Mouse (Mus musculus) spleen, postnatal 10 days (tissue): ENCODE measurements at regions not wholly inside any gene's neighbourhood (a gene's known extent, or its start where the extent isn't known, plus 50 kb on each side); places are given as distances from the start of the nearest gene placed in this dataset.

ENCODE experiments used
- DNase-seq, 2 experiments: peaks; one replicate each; pipeline ENCODE4 v3.0.0; 2021 to 2022; ENCODE audit warnings: low spot score in 2 of 2

DNA sequence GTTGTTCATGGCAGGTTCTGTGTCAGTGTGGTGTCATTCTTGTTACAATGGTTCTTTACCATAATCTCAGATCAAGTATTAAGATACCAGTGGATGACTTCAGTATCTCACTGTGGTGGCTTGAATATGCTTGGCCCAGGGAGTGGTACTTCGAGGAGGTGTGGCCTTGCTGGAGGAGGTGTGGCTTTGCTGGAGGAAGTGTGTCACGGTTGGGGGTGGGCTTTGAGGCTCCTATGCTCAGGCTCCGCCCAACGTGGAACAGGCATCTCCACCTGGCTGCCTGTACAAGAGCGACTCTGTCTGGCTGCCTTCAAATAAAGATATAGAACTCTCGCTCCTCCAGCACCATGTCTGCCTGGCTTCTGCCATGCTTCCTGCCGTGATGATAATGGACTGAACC is 63.6 kb downstream of the Cd2 start:
- DNase-seq: no peak

- peak in 1 of 2 experiments; percentile 41 for DNase-seq
Observed at GRCm38 (mm10) chr3:101219897-101220296, 67.8 kb downstream of the Cd2 start.

DNA sequence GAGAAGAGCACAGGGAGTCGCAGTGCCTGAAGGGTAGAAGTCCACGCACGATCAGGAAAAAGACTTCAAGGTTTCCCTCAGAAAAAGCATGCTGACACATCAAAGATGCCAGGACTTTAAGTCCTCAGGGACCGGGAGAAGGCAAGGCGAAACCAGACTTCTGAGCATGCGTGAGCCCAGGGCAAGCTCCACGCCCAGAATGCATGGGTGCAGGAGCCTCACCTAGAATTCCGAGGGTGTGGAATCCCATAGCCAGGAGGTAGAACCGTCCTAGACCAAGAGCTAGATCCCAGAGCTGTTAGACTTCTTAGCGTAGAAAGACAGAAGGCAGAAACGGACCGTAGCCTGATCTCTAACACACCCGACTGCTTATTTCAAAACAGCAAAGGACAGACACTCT is 71.0 kb downstream of the Cd2 start:
- DNase-seq: no peak

GRCm38 (mm10) chr3:101213212-101213562 is 74.6 kb downstream of the Cd2 start:
- DNase-seq: no peak

- no peak for DNase-seq
Observed at GRCm38 (mm10) chr3:101212403-101213211, 75.1 kb downstream of the Cd2 start.

DNA sequence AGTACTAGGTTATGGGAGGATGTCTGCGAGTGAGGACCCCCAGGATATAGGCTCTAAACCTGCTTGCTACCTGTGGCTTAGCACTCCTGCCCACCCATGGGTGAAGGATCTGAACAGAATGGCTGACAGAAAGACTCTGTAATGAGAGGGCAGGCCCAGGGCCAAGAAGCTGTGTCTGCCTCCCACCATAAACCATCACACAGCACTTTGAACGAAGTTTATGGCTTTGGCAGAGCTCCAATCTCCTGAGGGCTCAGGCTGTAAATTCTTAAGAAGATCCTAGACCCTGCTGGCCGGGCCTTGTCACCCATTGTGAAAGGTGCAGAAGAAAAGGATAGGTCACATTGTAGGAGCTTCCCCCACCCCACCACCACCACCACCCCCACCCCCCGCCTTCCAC is 75.8 kb downstream of the Cd2 start:
- no peak for DNase-seq

DNA sequence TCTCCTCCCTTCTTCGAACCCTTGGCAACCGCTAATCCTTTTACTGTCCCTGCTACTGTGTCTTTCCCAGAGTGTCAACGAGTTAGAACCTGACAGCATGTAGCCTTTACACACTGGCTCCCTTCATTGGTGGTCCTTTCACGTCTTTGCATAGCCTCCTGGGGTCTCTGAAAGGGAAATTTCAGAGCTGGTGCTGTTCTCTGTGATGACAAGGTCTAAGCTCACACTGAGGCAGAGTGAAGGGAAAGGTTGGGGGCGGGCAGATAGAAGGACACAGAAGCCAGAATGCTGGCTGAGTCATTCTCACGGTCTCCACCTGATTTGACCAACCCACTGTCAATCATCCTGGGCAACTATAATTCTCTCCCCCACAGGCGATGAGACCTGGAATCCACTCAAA is 78.2 kb downstream of the Cd2 start:
- DNase-seq: no peak

GRCm38 (mm10) chr3:101208751-101209150 is 79.0 kb downstream of the Cd2 start:
- DNase-seq: no peak

DNA sequence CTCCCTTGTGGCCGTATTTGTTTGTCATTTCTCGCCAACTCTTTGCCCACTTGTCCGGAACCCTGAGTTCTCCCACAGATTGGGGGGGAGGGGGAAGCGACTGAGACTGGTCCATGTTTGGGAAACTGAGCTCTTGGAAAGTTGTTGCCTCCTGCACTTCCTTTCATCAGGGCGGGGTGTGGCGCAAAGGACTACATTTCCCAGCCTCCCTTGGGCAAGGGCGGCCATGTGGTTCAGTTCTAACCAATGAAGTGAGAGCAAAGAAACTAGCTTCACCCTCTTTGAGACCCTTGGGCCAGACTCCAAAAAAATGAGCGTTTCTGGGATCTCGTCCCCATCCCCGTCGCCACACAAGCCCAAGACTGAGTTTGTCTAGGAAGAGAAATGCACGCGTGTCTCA is 81.6 kb downstream of the Cd2 start:
- DNase-seq: peak in 1 of 2 experiments; percentile 50

DNA sequence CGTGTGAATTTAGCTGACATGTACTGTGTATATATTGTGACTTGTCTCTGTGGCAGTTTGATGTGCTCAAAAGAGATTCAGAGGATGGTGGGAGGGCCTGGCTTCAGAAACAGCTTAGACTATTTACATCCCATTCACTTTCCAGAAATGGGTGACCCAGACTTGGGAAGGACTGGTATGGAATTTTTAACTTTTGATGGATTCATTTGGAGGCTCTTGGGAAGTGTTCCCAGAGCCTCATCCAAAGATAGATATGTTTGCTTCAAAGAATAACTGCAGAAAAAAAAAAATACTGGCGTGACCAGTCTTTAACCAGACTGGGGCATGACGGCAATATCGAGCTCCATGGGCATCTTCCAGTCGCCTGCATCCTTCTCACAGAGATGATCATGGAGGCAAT is 84.6 kb upstream of the Ptgfrn start:
- no peak for DNase-seq

DNA sequence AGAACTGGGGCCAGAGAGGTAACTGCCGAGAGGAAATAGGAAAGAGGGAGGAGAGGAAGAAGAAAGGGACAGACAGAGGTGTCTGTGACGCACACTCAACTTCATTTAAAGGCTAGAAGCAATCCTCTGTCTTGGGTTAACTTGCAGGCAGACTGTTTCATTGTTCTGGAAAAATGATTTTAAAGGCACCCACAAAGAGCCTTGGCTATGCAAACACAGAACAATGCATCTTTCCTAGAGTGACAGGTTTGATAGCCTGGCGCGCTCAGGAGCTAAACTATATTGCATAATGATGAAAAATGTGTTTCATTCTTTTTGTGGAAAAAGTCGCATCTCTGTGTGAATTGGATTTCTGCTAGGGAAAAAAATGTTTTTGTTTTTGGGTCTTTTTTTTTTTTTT is 84.2 kb upstream of the Ptgfrn start:
- no peak for DNase-seq

- no peak for DNase-seq
Observed at GRCm38 (mm10) chr3:101191298-101191986, 81.4 kb upstream of the Ptgfrn start.

DNA sequence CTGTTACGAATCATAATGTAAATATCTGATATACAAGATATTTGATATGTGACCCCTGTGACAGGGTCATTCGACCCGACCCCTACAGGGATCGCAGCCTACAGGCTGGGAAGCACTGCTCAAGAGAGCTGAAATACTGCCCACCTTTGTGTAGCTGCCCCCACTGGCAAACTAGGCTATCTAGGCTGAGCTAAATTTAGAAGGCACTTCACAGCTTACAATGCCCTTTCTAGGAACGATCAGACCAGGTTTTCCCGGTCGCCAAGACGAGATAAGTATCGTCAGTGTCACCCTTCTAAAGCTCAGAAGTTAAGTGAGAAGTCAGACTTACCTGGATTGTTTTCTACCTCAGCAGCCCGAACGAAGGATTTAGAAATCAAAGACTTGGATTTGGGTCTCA is 71.9 kb upstream of the Ptgfrn start:
- DNase-seq: no peak

GRCm38 (mm10) chr3:101173954-101174353 is 63.9 kb upstream of the Ptgfrn start:
- DNase-seq: no peak

DNA sequence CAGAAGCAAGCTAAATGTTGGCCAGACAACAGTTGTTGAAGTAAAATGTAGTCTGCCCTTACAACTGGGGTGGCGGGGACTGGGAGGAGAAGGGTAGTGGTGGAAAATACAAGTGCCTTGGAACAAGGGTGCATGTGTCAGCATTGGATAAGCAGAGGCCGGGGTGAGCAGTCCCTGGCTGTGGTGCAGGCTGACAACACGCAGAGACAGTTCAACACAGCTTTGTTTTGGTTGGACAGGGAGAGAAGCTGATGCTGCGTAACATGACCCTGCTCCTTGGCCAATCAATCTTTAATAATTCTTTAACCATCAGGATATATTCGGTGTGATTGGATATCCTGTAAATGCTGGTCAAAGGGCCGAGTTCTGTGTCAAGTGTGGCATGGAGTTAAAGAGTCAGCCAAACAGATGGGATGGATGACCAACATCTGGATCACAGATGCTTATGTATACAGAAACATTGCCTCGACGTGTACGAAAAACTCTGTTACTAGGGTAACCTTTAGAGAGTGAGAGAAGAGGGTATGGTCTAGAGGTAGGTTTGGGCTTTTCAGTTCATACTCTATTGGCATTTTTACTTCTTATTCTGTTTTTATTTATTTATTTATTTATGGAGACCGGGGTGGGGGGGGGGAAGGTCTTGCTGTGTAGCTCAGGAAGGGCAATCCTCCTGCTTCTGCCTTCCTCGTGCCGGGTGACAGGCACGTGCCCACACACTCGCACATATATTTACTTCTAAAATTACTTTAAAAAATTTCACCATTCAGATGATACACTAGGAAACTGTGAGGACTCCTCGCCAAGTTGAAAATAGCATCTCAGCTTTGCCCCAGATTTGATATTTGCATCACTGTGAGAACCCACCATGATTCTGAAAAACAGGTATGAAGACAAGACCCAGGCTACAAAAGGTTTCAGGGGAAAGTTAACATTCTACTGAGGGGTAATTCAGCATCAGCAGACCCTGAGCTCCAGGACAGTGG is 60.2 kb upstream of the Ptgfrn start:
- DNase-seq: no peak

DNA sequence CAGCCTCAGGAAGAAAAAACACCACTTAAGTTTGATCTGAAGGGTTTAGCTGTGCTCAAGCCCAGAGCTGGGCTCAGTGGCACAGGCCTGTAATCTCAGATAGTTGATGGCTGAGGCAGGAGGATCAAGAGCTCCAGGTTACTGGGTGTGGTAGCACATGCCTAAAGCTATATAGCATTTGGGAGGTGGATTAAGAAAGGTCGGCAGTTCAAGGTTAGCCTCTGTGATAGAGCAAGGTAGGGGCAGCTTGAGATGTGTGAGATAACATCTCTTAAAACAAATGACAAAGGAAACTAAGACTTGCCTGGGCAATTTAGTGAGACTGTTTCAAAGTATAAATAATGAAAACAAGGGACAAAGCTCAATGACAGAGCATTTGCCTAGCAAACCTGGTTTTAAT is 56.9 kb upstream of the Ptgfrn start:
- no peak for DNase-seq

- DNase-seq: no peak
Observed at GRCm38 (mm10) chr3:101166580-101166979, 56.5 kb upstream of the Ptgfrn start.

- DNase-seq: no peak
Observed at GRCm38 (mm10) chr3:101165261-101165660, 55.2 kb upstream of the Ptgfrn start.

DNA sequence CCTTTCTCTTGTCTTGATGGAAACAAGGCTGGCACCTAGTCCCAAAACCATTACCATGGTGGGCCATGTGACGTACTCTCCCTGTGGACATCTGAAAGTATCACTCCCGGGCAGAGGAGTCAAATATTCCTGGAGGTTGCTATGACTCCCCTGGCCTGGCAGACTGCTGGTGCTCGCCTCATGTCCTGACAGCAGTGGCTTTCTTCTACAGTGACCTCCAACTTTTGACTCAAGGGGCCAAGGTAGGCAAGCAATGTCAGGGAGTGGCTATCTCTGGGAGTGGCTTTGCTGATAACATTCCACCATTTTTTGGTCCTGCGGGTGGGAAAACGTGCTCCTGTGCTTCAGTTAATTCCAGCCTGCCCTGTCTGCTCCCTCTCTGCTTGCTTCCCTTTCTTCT is 54.7 kb upstream of the Ptgfrn start:
- DNase-seq: no peak

- no peak for DNase-seq
Observed at GRCm38 (mm10) chr3:101163991-101164434, 53.9 kb upstream of the Ptgfrn start.

DNA sequence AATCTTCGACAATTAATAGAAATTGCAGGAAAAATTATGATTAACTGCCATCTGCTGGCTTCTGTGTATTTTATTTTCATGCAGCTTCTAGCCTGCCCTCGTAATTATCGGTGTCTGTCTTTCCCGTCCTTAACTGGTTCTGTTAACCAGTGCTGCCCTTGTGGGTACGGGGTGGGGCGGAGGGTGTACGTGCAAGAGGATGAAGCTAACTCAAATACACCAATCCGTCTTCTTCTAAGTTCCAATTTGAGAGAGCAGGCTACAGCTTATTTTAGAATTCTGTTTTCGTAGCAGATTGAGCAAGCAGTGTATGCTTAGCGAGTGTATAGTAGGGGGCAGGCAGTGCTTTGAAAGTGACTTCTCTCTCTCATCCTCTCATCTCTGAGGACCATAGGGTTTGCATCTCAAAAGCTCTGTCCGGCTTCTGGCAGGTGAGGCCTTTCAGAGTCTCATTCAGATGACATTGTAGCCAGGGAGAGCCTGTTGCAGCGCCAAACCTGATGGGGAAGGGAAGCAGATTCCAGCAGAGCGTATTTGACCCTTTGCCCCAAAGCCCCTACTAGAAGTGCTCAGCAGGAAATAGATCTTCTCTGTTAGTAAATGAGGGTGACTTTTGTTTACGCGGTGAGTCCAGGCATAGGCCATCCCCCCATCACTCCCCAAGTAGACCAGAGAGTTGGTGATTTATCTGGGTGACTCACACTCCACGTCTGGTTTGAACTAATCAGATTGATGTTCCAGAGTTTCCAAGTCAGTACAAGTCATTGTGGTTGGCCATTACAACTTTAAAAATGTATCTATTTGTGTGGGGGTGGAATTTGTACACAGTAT is 53.3 kb upstream of the Ptgfrn start:
- no peak for DNase-seq
